Mouse (Mus musculus): ENCODE data around the gene Ap1m2. TPM values are rescaled to one million over a fixed set of nuclear protein-coding genes. Genes with fewer than 3 reads are reported as not detected.

The Ap1m2 gene
- total RNA-seq, 1 experiment = 9.8 TPM

- Histone ChIP-seq H3K9ac (ENCODE audit: insufficient read depth, low read depth, low read length, poor library complexity, severe bottlenecking) (no peak overlapping the region), H3K4me3 (ENCODE audit: insufficient read depth in 1 of 2, low read depth in 1 of 2, low read length in 2 of 2, poor library complexity in 1 of 2, severe bottlenecking in 1 of 2) (no peak overlapping the region), H3K9me3 (ENCODE audit: control insufficient read depth, insufficient read depth, low read depth, low read length) (no peaks in the 10 kb centered on the region), H3K27ac (ENCODE audit: insufficient read depth, low read depth, low read length, poor library complexity, severe bottlenecking) (no peak overlapping the region), H3K4me1 (ENCODE audit: control insufficient read depth in 2 of 2, insufficient read depth in 2 of 2, low read length in 2 of 2, poor library complexity in 1 of 2) (peaks cover 0 to 13% of the 10 kb centered on the region in 2 experiments; a peak in 2 of 4 replicates), H3K36me3 (ENCODE audit: control insufficient read depth, insufficient read depth, low read length, poor library complexity, severe bottlenecking) (no peaks in the 10 kb centered on the region)
- DNase-seq (ENCODE audit: low read depth, low spot score) = no peak
- no peak for TF ChIP-seq HCFC1 (IDR thresholded peaks at IDR 0.05; ENCODE audit: borderline replicate concordance, insufficient read depth, low read length)
- TF ChIP-seq ZNF384 (IDR thresholded peaks at IDR 0.05; ENCODE audit: low read depth, low read length) = no peak
- TF ChIP-seq CHD2 (IDR thresholded peaks at IDR 0.05; ENCODE audit: low read depth, low read length) = no peak
- TF ChIP-seq MAFK (IDR thresholded peaks at IDR 0.05; ENCODE audit: insufficient read depth, low read depth, low read length) = no peak
- no peak for TF ChIP-seq ZC3H11A (IDR thresholded peaks at IDR 0.05; ENCODE audit: borderline replicate concordance, low read depth, low read length)
- in situ Hi-C loops (cut with MboI; ENCODE audit: low sequenced_read_pairs in 2 of 2, unreplicated experiment in 2 of 2) = no loop called here
These were observed 23.3 kb upstream of the Ap1m2 start for GRCm38 (mm10) chr9:21335391-21335790.

- Histone ChIP-seq H3K9ac (ENCODE audit: insufficient read depth, low read depth, low read length, poor library complexity, severe bottlenecking) (no peak overlapping the region), H3K4me1 (ENCODE audit: control insufficient read depth in 2 of 2, insufficient read depth in 2 of 2, low read length in 2 of 2, poor library complexity in 1 of 2) (peaks cover 0 to 18% of the 10 kb centered on the region in 2 experiments; a peak in 2 of 4 replicates), H3K4me3 (ENCODE audit: insufficient read depth in 1 of 2, low read depth in 1 of 2, low read length in 2 of 2, poor library complexity in 1 of 2, severe bottlenecking in 1 of 2) (no peak overlapping the region), H3K9me3 (ENCODE audit: control insufficient read depth, insufficient read depth, low read depth, low read length) (no peaks in the 10 kb centered on the region), H3K36me3 (ENCODE audit: control insufficient read depth, insufficient read depth, low read length, poor library complexity, severe bottlenecking) (no peaks in the 10 kb centered on the region), H3K27ac (ENCODE audit: insufficient read depth, low read depth, low read length, poor library complexity, severe bottlenecking) (no peak overlapping the region)
- no peak for DNase-seq (ENCODE audit: low read depth, low spot score)
- in situ Hi-C loops (cut with MboI; ENCODE audit: low sequenced_read_pairs in 2 of 2, unreplicated experiment in 2 of 2) = no loop called here
- TF ChIP-seq MAFK (IDR thresholded peaks at IDR 0.05; ENCODE audit: insufficient read depth, low read depth, low read length) (no peak), ZNF384 (IDR thresholded peaks at IDR 0.05; ENCODE audit: low read depth, low read length) (no peak)
These were observed 22.6 kb upstream of the Ap1m2 start for GRCm38 (mm10) chr9:21334747-21335146.

GRCm38 (mm10) chr9:21333523-21333922, 21.4 kb upstream of the Ap1m2 start:
- in situ Hi-C loops (cut with MboI; ENCODE audit: low sequenced_read_pairs in 2 of 2, unreplicated experiment in 2 of 2) = no loop called here
- Histone ChIP-seq H3K4me3 (ENCODE audit: insufficient read depth in 1 of 2, low read depth in 1 of 2, low read length in 2 of 2, poor library complexity in 1 of 2, severe bottlenecking in 1 of 2) (no peak overlapping the region), H3K27ac (ENCODE audit: insufficient read depth, low read depth, low read length, poor library complexity, severe bottlenecking) (no peak overlapping the region), H3K9ac (ENCODE audit: insufficient read depth, low read depth, low read length, poor library complexity, severe bottlenecking) (no peak overlapping the region), H3K9me3 (ENCODE audit: control insufficient read depth, insufficient read depth, low read depth, low read length) (no peaks in the 10 kb centered on the region), H3K4me1 (ENCODE audit: control insufficient read depth in 2 of 2, insufficient read depth in 2 of 2, low read length in 2 of 2, poor library complexity in 1 of 2) (peaks cover 0 to 14% of the 10 kb centered on the region in 2 experiments; a peak in 2 of 4 replicates), H3K36me3 (ENCODE audit: control insufficient read depth, insufficient read depth, low read length, poor library complexity, severe bottlenecking) (no peaks in the 10 kb centered on the region)
- TF ChIP-seq ZNF384 (IDR thresholded peaks at IDR 0.05; ENCODE audit: low read depth, low read length) (no peak), CHD2 (IDR thresholded peaks at IDR 0.05; ENCODE audit: low read depth, low read length) (no peak), HCFC1 (IDR thresholded peaks at IDR 0.05; ENCODE audit: borderline replicate concordance, insufficient read depth, low read length) (no peak), MAFK (IDR thresholded peaks at IDR 0.05; ENCODE audit: insufficient read depth, low read depth, low read length) (no peak), ZC3H11A (IDR thresholded peaks at IDR 0.05; ENCODE audit: borderline replicate concordance, low read depth, low read length) (no peak)
- no peak for DNase-seq (ENCODE audit: low read depth, low spot score)

GRCm38 (mm10) chr9:21332161-21333061, 20.3 kb upstream of the Ap1m2 start:
- TF ChIP-seq ZC3H11A (IDR thresholded peaks at IDR 0.05; ENCODE audit: borderline replicate concordance, low read depth, low read length) (no peak), HCFC1 (IDR thresholded peaks at IDR 0.05; ENCODE audit: borderline replicate concordance, insufficient read depth, low read length) (no peak), MAFK (IDR thresholded peaks at IDR 0.05; ENCODE audit: insufficient read depth, low read depth, low read length) (no peak)
- peak overlapping the region; percentile 18; the same call in 1 of the 2 replicates for H3K27ac ChIP-seq (ENCODE audit: insufficient read depth, low read depth, low read length, poor library complexity, severe bottlenecking)
- no peaks in the 10 kb centered on the region for H3K9me3 ChIP-seq (ENCODE audit: control insufficient read depth, insufficient read depth, low read depth, low read length)
- DNase-seq (ENCODE audit: low read depth, low spot score) = no peak
- in situ Hi-C loops (cut with MboI; ENCODE audit: low sequenced_read_pairs in 2 of 2, unreplicated experiment in 2 of 2) = no loop called here
- 0 out of 2 replicates have a peak overlapping the region, but pooled peaks have one; percentile 27 for H3K9ac ChIP-seq (ENCODE audit: insufficient read depth, low read depth, low read length, poor library complexity, severe bottlenecking)
- H3K4me1 ChIP-seq (ENCODE audit: control insufficient read depth in 2 of 2, insufficient read depth in 2 of 2, low read length in 2 of 2, poor library complexity in 1 of 2) = peaks cover 0 to 13% of the 10 kb centered on the region in 2 experiments; a peak in 2 of 4 replicates
- H3K36me3 ChIP-seq (ENCODE audit: control insufficient read depth, insufficient read depth, low read length, poor library complexity, severe bottlenecking) = no peaks in the 10 kb centered on the region
- no peak overlapping the region for H3K4me3 ChIP-seq (ENCODE audit: insufficient read depth in 1 of 2, low read depth in 1 of 2, low read length in 2 of 2, poor library complexity in 1 of 2, severe bottlenecking in 1 of 2)
